Mouse (Mus musculus) kidney, postnatal 4 days (tissue): ENCODE measurements around the gene Bco1.

Experiments
- DNase-seq, 2 experiments: peaks; one replicate each; pipeline ENCODE4 v3.0.0; 2021; ENCODE audit warnings: mixed read lengths in 2 of 2

Gene Bco1

DNA sequence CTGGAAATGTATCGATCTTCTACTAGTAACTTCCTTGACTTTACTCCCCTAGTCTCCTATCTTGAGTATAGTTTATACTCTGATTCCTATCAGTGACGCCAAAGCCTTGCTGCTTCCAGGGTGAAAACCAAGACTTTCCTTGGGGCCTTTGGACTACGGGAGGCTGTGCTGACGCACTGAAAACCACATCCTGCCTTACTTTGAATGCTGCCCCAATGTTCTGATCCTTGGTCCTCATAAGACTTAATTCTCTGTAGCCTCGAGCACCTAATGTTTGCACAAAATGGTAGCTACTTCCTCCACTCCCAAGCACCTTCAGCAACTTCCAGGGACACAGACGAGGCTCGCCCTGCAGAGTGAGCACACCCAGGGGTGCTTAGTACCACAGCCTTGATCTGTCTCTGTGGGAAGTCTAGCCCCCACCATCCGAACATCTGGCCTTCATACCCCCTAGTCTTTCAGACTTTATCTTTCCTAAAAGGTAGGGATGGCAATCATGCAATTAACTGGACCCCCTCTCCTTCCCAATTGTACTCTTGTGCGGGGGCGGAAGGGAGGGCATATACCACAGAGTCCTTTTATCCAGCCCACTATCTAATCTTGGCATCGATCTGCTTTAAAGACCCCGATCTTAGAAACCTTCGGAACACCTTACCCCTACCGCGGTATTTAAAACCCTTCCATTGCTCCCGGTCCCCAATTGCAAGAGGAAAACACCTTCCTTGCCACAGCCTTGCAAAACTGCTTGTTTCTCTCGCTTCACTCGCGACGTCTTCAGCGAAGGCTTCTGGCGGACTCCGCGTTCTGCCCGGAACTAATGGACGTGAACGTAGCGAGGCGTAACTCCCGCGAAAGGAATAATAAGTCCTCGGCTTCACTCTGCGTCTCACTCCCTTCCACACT, 61.5 kb downstream of the Bco1 start:
- DNase-seq: no peak

DNA sequence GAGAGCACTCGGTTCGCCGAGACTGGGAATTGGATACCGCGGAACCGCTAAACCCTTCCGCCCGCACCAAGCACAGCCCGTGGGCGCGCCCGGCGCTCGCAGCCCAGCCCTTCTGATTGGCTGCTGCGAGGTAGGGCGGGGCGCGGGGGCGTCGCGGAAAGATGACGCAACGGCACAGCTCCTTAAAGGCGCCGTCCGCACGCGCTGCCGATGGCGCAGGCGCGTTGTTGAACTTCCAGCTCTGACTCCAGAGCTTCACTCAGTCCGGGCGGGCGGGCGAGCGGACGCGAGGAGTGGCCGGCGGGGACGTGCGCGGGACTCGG, 62.1 kb downstream of the Bco1 start:
- DNase-seq: peak; percentile 98 to 99

DNA sequence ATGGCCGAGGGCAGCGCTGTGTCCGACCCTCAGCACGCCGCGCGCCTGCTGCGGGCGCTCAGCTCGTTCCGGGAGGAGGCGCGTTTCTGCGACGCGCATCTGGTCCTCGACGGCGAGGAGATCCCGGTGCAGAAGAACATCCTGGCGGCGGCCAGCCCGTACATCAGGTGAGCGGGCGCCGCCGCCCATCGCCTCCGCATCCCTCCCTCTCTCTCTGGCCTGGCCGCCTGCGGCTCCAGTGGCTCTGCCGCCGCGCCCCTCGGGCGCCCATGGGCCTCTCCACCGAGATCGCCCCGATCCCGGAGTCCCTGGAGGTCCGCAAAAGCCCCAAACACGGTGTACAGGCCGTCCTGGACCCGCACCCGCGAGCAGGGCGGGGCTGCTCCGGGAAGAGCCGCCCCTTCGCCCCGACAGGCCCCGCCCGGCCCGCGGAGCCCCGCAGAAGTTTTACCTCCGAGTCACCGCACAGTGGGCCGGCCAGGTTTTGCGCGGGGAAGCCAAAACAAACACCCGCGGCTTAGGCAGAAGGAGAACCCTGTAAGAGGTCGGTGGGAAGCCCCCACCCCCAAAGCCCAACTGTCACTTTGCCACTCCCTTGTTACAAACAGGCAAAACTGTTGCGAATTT, 62.6 kb downstream of the Bco1 start, which contains the start of gene Gan:
Gene Gan, plus strand, starts transcription at position 1 of the 627 bp plus-strand sequence.
- peak; percentile 45 to 65 for DNase-seq

DNA sequence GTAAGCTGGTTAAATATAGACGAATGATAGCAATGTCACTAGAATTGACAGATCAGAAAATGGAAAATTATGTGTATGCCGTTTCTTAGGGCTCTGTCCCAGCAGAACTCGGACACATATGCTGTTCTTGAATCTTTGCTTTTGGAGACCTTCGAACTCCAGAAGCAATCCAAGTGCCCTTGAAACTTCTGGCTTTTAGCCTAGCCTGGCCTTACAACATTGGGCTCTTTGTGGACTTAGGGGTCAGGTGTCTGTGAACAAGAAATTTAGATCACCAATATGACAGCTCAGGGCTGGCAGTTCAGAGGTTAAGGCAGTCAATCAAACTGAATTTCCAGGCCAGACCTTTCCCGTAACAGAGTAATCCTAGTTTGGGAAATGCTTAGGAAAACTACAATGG, 63.4 kb downstream of the Bco1 start:
- no peak for DNase-seq

DNA sequence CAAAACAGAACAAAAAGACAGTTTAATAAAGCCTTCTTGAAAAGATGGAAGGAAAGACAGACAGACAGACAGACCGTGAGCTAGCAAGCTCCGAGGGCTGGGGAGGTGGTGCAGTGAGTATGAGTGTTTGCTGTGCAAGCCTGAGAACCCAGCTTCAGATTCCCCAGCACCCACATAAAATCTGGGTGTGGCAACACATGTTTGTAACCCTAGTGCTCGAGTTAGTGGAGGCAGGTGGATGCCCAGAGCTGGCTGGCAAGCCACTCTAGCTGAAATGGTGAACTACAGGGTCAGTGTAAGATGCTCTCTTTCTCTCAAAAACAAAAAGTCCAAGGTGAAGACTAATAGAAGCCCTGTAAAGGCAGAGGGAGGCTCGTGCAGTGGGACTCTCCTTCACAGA, 69.3 kb downstream of the Bco1 start:
- DNase-seq: no peak

DNA sequence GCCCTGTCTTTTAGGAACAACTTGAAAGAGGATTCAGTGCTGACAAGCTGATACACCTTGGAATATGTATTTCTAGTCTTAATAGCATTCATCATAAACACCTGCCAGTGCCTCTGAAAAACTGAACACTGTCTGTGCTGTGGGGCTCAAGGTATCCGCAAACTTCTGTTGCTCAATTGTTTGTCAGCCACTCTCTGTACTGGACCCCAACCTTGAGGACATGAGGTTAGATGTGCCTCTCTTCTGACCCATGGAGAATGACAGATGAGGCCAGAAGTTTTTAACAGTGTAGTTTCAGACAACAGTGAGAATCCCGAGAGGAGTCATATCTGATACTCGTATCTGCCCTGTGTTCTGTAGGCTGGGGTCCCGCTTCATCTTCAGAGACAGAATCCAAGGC, 69.9 kb downstream of the Bco1 start:
- no peak for DNase-seq

DNA sequence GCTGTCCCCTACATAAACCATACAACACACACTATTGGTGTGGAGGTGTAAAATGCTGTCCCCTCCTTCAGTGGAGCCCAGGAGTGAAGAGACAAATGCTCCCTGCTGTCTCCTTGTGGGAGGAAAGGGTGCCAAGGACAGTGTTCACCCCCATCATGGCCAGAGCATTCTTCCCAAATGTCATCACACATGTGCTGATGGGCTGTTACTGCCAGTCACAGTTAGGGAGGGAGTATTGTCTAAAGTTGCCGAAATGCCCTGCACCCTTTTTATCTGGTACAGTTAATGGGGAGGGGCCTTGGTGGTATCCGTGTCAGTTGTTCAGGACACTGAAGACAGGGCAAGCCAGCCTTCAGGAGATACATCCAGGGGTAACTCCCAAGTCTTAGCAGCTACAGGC, 70.9 kb downstream of the Bco1 start:
- DNase-seq: no peak

DNA sequence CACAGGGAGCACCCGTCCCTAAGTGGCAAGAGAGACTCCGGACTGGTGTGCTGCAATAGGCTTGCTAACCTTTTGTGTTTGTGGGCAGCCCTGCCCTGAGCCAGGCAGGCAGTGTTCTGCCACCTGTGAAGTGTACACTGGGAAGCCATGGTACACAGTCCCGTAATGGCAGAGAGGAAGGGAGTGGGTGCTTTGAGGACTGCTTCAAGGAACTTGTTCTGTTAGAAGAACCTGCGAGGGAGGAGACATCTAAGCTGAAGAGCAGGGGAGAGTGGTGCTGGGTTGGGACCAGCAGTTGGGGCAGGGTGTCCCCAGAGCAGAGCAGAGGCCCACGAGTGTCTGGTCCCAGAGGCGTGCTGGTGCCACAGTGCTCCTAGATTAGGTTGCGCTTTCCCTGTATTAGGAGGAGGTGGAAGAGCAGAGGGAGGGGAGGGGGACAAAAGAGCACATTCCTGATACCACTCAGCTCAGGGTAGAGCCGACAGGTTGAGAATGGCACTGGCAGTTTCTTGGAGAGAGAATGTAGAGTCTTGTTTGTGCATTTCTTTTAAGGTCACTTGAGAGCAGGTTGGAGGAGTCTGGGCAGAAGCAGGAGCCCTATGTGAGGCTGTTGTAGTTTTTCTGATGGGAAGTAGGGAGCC, 71.7 kb downstream of the Bco1 start:
- DNase-seq: no peak

DNA sequence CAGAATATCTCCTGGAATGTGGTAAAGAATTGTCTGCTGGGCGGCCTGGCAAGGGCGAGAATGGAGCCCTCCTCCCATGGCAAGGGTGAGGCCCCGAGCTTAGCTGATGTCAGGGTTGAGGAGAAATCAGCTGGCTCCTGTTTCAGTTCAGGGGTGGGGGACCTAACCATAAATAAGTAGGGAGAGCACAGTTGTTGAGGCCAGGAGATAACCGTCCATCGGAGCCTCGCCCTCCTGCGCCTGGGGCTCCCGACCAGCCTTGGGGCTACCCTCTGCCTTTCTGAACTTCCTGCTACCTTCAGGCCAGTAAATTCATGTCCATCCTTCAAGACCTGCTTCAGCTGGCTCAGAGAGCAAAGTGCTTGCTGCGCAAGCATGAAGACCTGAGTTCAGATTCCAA, 72.7 kb downstream of the Bco1 start:
- no peak for DNase-seq

DNA sequence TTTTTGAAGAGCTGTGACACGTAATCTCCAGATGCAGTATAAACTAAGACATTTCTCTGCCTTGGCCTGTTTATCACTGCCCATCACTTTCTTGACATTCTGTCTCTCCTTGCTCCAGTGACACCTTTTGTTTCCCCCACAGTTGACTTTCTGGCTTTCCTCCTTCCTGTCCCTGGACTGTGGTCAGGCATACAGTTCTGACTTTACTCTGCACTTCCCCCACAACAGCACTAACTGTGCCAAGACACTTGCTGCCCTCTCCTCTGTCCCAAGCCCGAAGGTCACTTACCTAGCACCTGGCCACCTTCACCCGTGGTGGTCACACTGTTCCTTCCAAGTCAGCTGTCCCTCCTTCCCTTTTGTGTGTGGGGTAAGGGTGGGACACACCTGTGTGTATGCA, 76.2 kb downstream of the Bco1 start:
- no peak for DNase-seq

DNA sequence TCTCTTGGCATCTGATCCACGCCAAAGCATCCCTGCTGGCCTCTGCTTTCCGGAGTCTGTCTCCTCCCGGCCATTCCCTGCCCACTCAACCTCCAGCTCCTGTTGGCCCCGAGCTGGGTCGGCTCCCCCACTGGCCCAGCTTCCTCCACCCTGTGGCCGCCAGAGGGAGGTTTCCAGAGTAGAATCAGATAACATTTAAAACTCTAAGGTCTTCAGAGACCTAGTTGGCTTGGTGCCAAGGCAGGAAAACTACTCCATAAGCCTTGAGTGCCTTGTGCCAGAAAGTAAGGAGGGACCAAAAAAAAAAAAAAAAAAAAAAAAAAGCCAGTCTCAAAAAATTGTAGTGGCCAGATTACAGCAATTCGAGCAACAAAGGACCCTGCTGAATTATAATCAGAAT, 77.2 kb downstream of the Bco1 start:
- DNase-seq: peak; percentile 64 to 74

DNA sequence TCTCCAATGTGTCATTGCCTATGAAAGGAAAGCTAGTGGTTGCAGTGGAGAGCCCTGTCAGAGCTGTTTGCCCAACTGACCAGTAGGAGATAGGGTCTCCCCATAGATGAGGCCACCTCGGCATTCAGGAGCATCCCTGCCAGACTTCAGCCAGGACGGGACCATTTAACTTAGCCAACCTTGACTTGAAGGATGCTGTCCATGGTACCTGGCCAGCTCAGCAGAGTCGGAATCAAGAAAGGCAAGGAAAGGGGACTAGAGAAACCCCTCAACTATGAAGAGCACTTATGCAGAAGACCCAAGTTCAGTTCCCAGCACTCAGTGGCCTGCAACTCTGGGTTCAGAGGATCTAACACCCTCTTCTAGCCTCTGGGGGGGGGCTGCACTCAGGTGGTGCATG, 78.0 kb downstream of the Bco1 start:
- peak; percentile 18 to 38 for DNase-seq

DNA sequence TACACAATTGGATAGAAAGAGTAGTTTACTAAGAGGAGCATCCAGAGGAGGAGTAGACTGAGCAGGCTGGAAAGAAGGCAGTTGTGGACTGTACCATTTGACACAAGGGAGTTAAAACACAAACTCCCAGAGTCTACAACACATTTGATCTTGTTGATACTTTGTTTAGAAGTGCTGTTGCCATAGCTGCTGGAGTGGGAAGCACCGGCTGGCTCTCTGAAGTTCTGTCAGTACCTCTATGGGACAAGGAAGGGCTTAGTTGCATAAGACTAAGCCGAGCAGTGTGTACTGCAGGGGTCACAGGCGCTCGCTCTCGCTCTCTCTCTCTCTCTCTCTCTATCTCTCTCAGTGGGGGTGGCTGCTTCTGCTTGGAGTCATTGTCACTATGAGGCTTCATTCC, 78.9 kb downstream of the Bco1 start:
- no peak for DNase-seq

DNA sequence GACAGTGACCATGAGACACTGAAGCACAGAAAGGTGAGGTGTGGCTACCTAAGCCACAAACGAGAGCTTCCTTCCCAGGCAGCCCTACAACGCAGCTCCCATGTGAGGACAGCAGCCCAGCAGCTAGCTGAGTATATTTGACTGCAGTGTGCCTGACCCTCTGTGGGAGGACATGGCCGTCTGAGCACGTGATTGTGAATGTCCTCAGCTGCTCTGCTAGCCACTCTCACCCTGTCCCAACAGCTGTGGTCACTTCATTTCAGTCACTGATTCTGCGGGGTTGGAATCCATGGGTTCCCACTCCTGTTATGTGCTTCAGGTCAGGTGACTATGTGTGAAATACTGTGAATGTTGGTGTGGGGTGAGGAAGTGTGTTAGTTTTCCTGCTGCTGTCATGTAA, 80.7 kb downstream of the Bco1 start:
- peak; percentile 36 to 61 for DNase-seq

DNA sequence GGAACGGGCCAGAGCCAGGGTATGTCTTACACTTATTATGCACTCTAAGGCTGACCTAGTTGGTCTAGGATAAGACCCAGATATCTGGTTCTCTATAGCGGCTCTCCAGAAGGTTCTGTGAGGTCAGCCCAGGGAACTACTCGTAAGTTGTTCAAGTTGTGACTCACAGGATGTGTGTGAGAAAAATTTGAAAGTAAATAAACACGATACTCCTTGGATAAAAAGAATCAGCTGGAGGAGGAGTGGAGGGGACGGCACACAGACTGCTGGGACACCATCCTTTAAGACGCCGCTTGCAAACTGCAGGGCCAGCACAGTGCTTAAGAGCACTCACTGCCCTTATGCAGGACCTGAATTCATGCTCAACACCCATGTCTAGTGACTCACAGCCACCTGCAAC, 81.6 kb downstream of the Bco1 start:
- no peak for DNase-seq

DNA sequence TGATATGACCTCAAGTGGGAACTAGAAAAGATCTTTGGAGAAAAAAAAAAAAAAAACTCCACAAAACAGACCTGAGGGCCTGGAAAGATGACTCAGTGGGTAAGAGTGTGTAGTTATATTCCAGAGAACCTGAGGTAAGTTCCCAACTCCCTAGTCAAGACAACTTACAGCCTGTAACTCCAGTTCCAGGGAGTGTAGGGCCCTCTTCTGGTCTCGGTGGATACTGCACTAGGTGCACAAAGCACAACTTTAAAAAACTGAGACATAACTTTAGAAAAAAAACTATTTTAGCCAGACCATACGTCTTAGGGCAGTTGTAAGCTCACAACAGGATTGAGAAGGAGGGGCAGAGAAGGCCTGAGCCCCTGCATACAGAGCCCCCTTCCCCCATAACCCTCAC, 82.4 kb downstream of the Bco1 start:
- DNase-seq: no peak

DNA sequence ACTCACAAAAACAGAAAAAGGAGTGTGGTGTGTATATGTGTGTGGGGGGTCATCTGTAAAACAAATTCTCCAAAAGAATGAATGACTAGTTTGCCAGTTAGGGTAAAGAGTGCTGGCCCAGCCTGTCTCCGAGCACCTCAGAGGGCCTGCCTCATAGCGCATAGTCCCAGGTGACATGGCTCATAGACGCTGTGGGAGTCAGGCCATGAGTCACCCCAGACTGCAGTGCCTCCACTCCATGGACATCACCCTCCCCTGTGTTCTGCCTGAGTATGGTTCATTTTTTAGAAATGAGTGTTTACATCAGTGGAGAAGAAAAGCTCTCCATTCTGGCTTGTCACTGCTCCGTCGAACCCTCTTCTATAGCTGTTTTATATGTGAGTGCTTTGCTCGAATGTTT, 83.0 kb downstream of the Bco1 start:
- DNase-seq: no peak

DNA sequence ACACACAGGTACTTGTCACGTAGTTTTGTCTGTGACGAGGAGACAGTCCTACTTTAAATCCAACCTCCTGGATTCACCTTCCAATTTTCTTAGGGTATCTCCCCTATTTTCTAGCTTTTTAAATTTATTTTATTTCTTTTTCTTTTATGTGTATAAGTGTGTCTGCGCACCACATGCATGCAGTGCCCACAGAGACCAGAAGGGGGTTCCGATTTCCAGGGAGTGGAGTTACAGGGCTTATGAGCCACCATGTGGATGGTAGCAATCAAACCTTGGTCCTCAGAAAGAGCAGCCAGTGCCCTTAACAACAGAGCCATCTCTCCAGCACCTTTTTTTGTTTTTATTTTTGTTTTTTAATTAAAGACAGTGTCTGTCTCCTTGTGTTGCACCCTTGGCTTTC, 87.1 kb downstream of the Bco1 start:
- no peak for DNase-seq
